Mouse (Mus musculus): ENCODE data around the gene Syt14.

DNA sequence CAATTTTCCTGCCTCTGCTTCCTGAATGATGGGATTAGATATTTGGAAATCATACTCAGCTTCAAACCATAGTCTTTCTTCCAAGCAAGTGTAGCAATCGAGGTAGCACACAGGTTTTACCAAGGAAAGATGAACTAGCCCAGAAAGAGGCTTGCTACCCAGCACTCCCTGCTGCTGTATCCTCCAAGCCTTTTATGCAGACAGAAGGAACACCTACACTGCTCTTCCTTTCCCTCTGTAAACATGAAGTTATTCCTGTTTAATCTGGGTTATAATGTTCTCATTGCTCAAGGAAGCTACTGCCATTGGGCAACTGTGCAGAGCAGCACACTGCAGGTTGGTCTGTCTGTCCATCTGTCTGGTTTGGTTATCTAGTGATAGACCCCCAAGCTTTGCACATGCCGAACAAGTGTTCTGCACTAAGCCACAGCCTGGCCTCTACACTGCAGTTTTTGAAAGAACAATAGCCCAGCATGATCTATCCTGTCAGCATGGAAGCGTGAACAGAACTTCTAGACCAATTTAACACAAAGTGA lies 7.3 kb upstream of the Syt14 start:
- no peak for TF ChIP-seq CTCF (IDR thresholded peaks at IDR 0.05; ENCODE audit: low read depth, low read length)
- no peak for TF ChIP-seq GATA2 (IDR thresholded peaks at IDR 0.05; ENCODE audit: borderline replicate concordance, low read depth, low read length)
- TF ChIP-seq GATA1 (IDR thresholded peaks at IDR 0.05; ENCODE audit: borderline replicate concordance, low read length): no peak

Measured in G1E (cell line).